Mouse (Mus musculus) forebrain, postnatal 0 days (tissue): ENCODE measurements around the gene Ms4a1. TPM values are rescaled to one million over a fixed set of nuclear protein-coding genes. Genes with fewer than 3 reads are reported as not detected.

ENCODE experiments used
- ATAC-seq: fragments of 200-750 bp; cut with Nextera tagmentation; 2 replicates; pipeline ENCODE4 v1.8.0; 2017; ENCODE audit warnings: mild to moderate bottlenecking, moderate library complexity
- DNase-seq: peaks from one replicate; pipeline ENCODE4 v3.0.0-alpha.2; 2015
- H3K27ac ChIP-seq: fragments of 300-500 bp; sonication (generic); 2 replicates; pipeline ENCODE4 v1.5.1; 2014; ENCODE audit warnings: low read depth, mild to moderate bottlenecking, antibody characterized with exemption, low read length, moderate library complexity, mixed read lengths
- H3K27me3 ChIP-seq: fragments of 300-500 bp; sonication (generic); 2 replicates; pipeline ENCODE4 v1.6.1; 2014; ENCODE audit warnings: mild to moderate bottlenecking, low read length, mixed read lengths; ENCODE audit not compliant: insufficient read depth
- H3K36me3 ChIP-seq: fragments of 300-500 bp; sonication (generic); 2 replicates; pipeline ENCODE4 v1.6.1; 2014; ENCODE audit warnings: mild to moderate bottlenecking, moderate library complexity; ENCODE audit not compliant: insufficient read depth
- H3K4me1 ChIP-seq: fragments of 300-500 bp; sonication (generic); 2 replicates; pipeline ENCODE4 v1.6.1; 2014; ENCODE audit warnings: antibody characterized with exemption; ENCODE audit not compliant: insufficient read depth
- H3K4me2 ChIP-seq: fragments of 300-500 bp; sonication (generic); 2 replicates; pipeline ENCODE4 v1.6.1; 2014; ENCODE audit warnings: low read depth, mild to moderate bottlenecking, moderate library complexity
- H3K4me3 ChIP-seq: fragments of 300-500 bp; sonication (generic); 2 replicates; pipeline ENCODE4 v1.5.1; 2014; ENCODE audit warnings: low read depth, low read length, mixed read lengths
- H3K9ac ChIP-seq: fragments of 300-500 bp; sonication (generic); 2 replicates; pipeline ENCODE4 v1.6.1; 2014; ENCODE audit warnings: mild to moderate bottlenecking
- H3K9me3 ChIP-seq: fragments of 300-500 bp; sonication (generic); 2 replicates; pipeline ENCODE4 v1.6.1; 2016; ENCODE audit warnings: low read length
- CTCF ChIP-seq: sonication (generic); IDR thresholded peaks from 2 replicates; pipeline ENCODE4 v1.5.1; 2016; ENCODE audit warnings: antibody characterized with exemption, control low read depth, low read depth
- WGBS: fragments of 180-500 bp; shearing (Covaris S2); extraction: QIAGEN DNeasy Blood & Tissue Kit; methylation state at CpG from one replicate; pipeline ENCODE4 v1.1.7; 2014; 5-methylcytosine and 5-hydroxymethylcytosine counted together
- polyA plus RNA-seq: library from polyadenylated mRNA; unstranded; fragments of >200 nt; fragmentation: Nextera tagmentation; extraction: Ambion mirVana; gene quantifications from 2 replicates; pipeline ENCODE4 v1.2.1, GENCODE M21; 2015
- total RNA-seq: library from RNA; depleted of rRNA; stranded (reverse); fragments of >200 nt; gene quantifications from 2 replicates; pipeline ENCODE4 v1.2.3, GENCODE M21; 2014; rRNA removed

Ms4a1 gene
- total and polyA plus RNA-seq, 2 experiments from 2014 or later, result 0.05 to 0.14 TPM

- DNase-seq (no peak), ATAC-seq (no peak)
- Histone ChIP-seq H3K9ac (no peak overlapping the region), H3K4me1 (no peaks in the 10 kb centered on the region), H3K27ac (no peak overlapping the region), H3K4me3 (no peak overlapping the region), H3K27me3 (no peaks in the 10 kb centered on the region), H3K36me3 (no peaks in the 10 kb centered on the region), H3K4me2 (no peak overlapping the region), H3K9me3 (no peaks in the 10 kb centered on the region)
- TF ChIP-seq CTCF, result no peak
- 100% methylated on average over 2 of the region's 2 CpGs for WGBS
These were observed 4.5 kb downstream of the Ms4a1 start for GRCm38 (mm10) chr19:11261522-11261921.

GRCm38 (mm10) chr19:11244230-11244629 is 21.8 kb downstream of the Ms4a1 start:
- Histone ChIP-seq H3K4me3 (no peak overlapping the region), H3K27me3 (no peaks in the 10 kb centered on the region)

GRCm38 (mm10) chr19:11242560-11242959 is 23.5 kb downstream of the Ms4a1 start:
- Histone ChIP-seq H3K4me3 (no peak overlapping the region), H3K4me2 (no peak overlapping the region), H3K27ac (no peak overlapping the region), H3K9me3 (no peaks in the 10 kb centered on the region), H3K4me1 (no peaks in the 10 kb centered on the region), H3K36me3 (no peaks in the 10 kb centered on the region), H3K27me3 (no peaks in the 10 kb centered on the region), H3K9ac (no peak overlapping the region)
- DNase-seq, result no peak
- no peak for TF ChIP-seq CTCF
- 45% methylated on average over 5 of the region's 5 CpGs for WGBS
- ATAC-seq, result no peak

More at GRCm38 (mm10) chr19:11244230-11244629, 21.8 kb downstream of the Ms4a1 start:
- TF ChIP-seq CTCF, result no peak
- Histone ChIP-seq H3K9me3 (no peaks in the 10 kb centered on the region), H3K4me1 (no peaks in the 10 kb centered on the region), H3K4me2 (no peak overlapping the region), H3K36me3 (no peaks in the 10 kb centered on the region), H3K27ac (no peak overlapping the region), H3K9ac (no peak overlapping the region)
- ATAC-seq (no peak), DNase-seq (no peak)

- no peak for ATAC-seq
- TF ChIP-seq CTCF, result no peak
- H3K9me3 ChIP-seq, result no peaks in the 10 kb centered on the region
- no peaks in the 10 kb centered on the region for H3K36me3 ChIP-seq
- H3K27me3 ChIP-seq, result no peaks in the 10 kb centered on the region
- H3K27ac ChIP-seq, result no peak overlapping the region
- DNase-seq, result no peak
- H3K4me2 ChIP-seq, result no peak overlapping the region
- no peak overlapping the region for H3K4me3 ChIP-seq
- no peaks in the 10 kb centered on the region for H3K4me1 ChIP-seq
- H3K9ac ChIP-seq, result no peak overlapping the region
These were observed 30.2 kb downstream of the Ms4a1 start for GRCm38 (mm10) chr19:11235820-11236219.

GRCm38 (mm10) chr19:11234921-11235735 is 30.9 kb downstream of the Ms4a1 start:
- no peak for TF ChIP-seq CTCF
- H3K27me3 ChIP-seq, result no peaks in the 10 kb centered on the region
- no peak overlapping the region for H3K9ac ChIP-seq
- H3K4me1 ChIP-seq, result no peaks in the 10 kb centered on the region
- no peak overlapping the region for H3K4me2 ChIP-seq
- no peak overlapping the region for H3K27ac ChIP-seq
- ATAC-seq (no peak), DNase-seq (no peak)
- H3K36me3 ChIP-seq, result no peaks in the 10 kb centered on the region
- H3K4me3 ChIP-seq, result no peak overlapping the region
- WGBS, result 72% methylated on average over 5 of the region's 5 CpGs
- H3K9me3 ChIP-seq, result no peaks in the 10 kb centered on the region

- H3K4me3 ChIP-seq, result no peak overlapping the region
- no peak overlapping the region for H3K4me2 ChIP-seq
- H3K27ac ChIP-seq, result no peak overlapping the region
- no peaks in the 10 kb centered on the region for H3K4me1 ChIP-seq
- no peaks in the 10 kb centered on the region for H3K27me3 ChIP-seq
- H3K9ac ChIP-seq, result no peak overlapping the region
- no peak for ATAC-seq
- no peak for TF ChIP-seq CTCF
- H3K36me3 ChIP-seq, result no peaks in the 10 kb centered on the region
- WGBS, result 75% methylated on average over 5 of the region's 5 CpGs
- H3K9me3 ChIP-seq, result no peaks in the 10 kb centered on the region
- DNase-seq, result no peak
These were observed 31.8 kb downstream of the Ms4a1 start for GRCm38 (mm10) chr19:11234244-11234643.

- ATAC-seq (no peak), DNase-seq (no peak)
- no peaks in the 10 kb centered on the region for H3K27me3 ChIP-seq
- no peaks in the 10 kb centered on the region for H3K4me1 ChIP-seq
- no peak within 1 kb of the TSS for H3K4me2 ChIP-seq
- H3K9ac ChIP-seq, result no peak within 1 kb of the TSS
- 71% methylated on average over 5 of the region's 5 CpGs for WGBS
- no peak within 1 kb of the TSS for H3K27ac ChIP-seq
- H3K36me3 ChIP-seq, result no peaks in the 10 kb centered on the region
- no peak within 1 kb of the TSS for H3K4me3 ChIP-seq
- no peak for TF ChIP-seq CTCF
- no peaks in the 10 kb centered on the region for H3K9me3 ChIP-seq
These were observed 33.7 kb downstream of the Ms4a1 start, which contains the start of gene Ms4a12 for GRCm38 (mm10) chr19:11232348-11232747. Gene Ms4a12 (minus strand): TSS chr19:11232448.

Other genes starting within 250 kb of the Ms4a1 start
- gene Ms4a18, start 248.2 kb downstream of the Ms4a1 start, total RNA-seq, result not detected in 2 replicates
- not detected in 2 replicates for gene Ms4a18, start 248.2 kb downstream of the Ms4a1 start, polyA plus RNA-seq
- not detected in 2 replicates for gene Ms4a8a, start 185.1 kb downstream of the Ms4a1 start, total RNA-seq
- not detected in 2 replicates for gene Ms4a8a, start 185.1 kb downstream of the Ms4a1 start, polyA plus RNA-seq
- gene 1700017D01Rik, start 135.4 kb downstream of the Ms4a1 start, total RNA-seq, result not detected in 2 replicates
- gene 1700017D01Rik, start 135.4 kb downstream of the Ms4a1 start, polyA plus RNA-seq, result not detected in 2 replicates
- gene 1700025F22Rik, start 100.9 kb downstream of the Ms4a1 start, total RNA-seq, result not detected in 2 replicates
- gene 1700025F22Rik, start 100.9 kb downstream of the Ms4a1 start, polyA plus RNA-seq, result not detected in 2 replicates
- not detected in 2 replicates for gene Ms4a13, start 69.5 kb downstream of the Ms4a1 start, total RNA-seq
- not detected in 2 replicates for gene Ms4a13, start 69.5 kb downstream of the Ms4a1 start, polyA plus RNA-seq
- not detected in 2 replicates for gene Ms4a12, start 33.8 kb downstream of the Ms4a1 start, total RNA-seq
- gene Ms4a12, start 33.8 kb downstream of the Ms4a1 start, polyA plus RNA-seq, result not detected in 2 replicates
- not detected in 2 replicates for gene Ms4a5, start 17.6 kb upstream of the Ms4a1 start, total RNA-seq
- gene Ms4a5, start 17.6 kb upstream of the Ms4a1 start, polyA plus RNA-seq, result not detected in 2 replicates
- gene Ms4a14, start 48.2 kb upstream of the Ms4a1 start, total RNA-seq, result not detected in 2 replicates
- 0.08 TPM in 1 of 2 replicates, not detected in the other for gene Ms4a14, start 48.2 kb upstream of the Ms4a1 start, polyA plus RNA-seq
- gene Ms4a7, start 69.9 kb upstream of the Ms4a1 start, total RNA-seq, result 0.77 and 1.1 TPM in 2 replicates
- gene Ms4a7, start 69.9 kb upstream of the Ms4a1 start, polyA plus RNA-seq, result 3.3 and 4.0 TPM in 2 replicates
- gene Ms4a4a, start 109.3 kb upstream of the Ms4a1 start, total RNA-seq, result 1.2 TPM in 1 of 2 replicates, not detected in the other
- gene Ms4a4a, start 109.3 kb upstream of the Ms4a1 start, polyA plus RNA-seq, result 0.58 and 2.9 TPM in 2 replicates
- not detected in 2 replicates for gene Ms4a4c, start 138.5 kb upstream of the Ms4a1 start, total RNA-seq
- 0.16 TPM in 1 of 2 replicates, not detected in the other for gene Ms4a4c, start 138.5 kb upstream of the Ms4a1 start, polyA plus RNA-seq
- gene Ms4a4b, start 177.3 kb upstream of the Ms4a1 start, total RNA-seq, result not detected in 2 replicates
- not detected in 2 replicates for gene Ms4a4b, start 177.3 kb upstream of the Ms4a1 start, polyA plus RNA-seq
- gene Ms4a6c, start 203.1 kb upstream of the Ms4a1 start, total RNA-seq, result 2.5 and 5.9 TPM in 2 replicates
- gene Ms4a6c, start 203.1 kb upstream of the Ms4a1 start, polyA plus RNA-seq, result 2.5 and 3.0 TPM in 2 replicates
- gene Gm8369, start 219.7 kb upstream of the Ms4a1 start, total RNA-seq, result 0.15 TPM in 1 of 2 replicates, not detected in the other
- gene Gm8369, start 219.7 kb upstream of the Ms4a1 start, polyA plus RNA-seq, result 0.54 and 0.73 TPM in 2 replicates